Mouse (Mus musculus) stomach, embryonic 14.5 days (tissue): Measurements from ENCODE around the gene Slc8b1. TPM values are rescaled to one million over a fixed set of nuclear protein-coding genes. Genes with fewer than 3 reads are reported as not detected.
A peak's percentile ranks its signal among the peaks of the same experiment; 100 is the strongest.
"Not testable (repeated sequence)": the region's sequence is repeated elsewhere in the genome, so short reads cannot be mapped to it uniquely, and the experiment has no call there.

ENCODE experiments used
- ATAC-seq: fragments of 200-750 bp; cut with Nextera tagmentation; 2 replicates; pipeline ENCODE4 v1.8.0; 2017; ENCODE audit warnings: low read depth, moderate TSS enrichment; ENCODE audit not compliant: insufficient number of reproducible peaks, insufficient read depth, low FRiP score
- H3K27ac ChIP-seq: fragments of 300-500 bp; sonication (generic); 2 replicates; pipeline ENCODE4 v1.5.1; 2014; ENCODE audit warnings: mild to moderate bottlenecking, low read length, moderate library complexity, mixed read lengths
- H3K27me3 ChIP-seq: fragments of 300-500 bp; sonication (generic); 2 replicates; pipeline ENCODE4 v1.6.1; 2014; ENCODE audit warnings: low read length, control low read depth, mixed read lengths; ENCODE audit not compliant: control insufficient read depth, insufficient read depth
- H3K36me3 ChIP-seq: fragments of 300-500 bp; sonication (generic); 2 replicates; pipeline ENCODE4 v1.6.1; 2014; ENCODE audit warnings: mild to moderate bottlenecking, control low read depth, low read length, moderate library complexity, mixed read lengths; ENCODE audit not compliant: control insufficient read depth, insufficient read depth
- H3K4me1 ChIP-seq: fragments of 300-500 bp; sonication (generic); 2 replicates; pipeline ENCODE4 v1.6.1; 2014; ENCODE audit warnings: low read length, control low read depth, mixed read lengths; ENCODE audit not compliant: control insufficient read depth, insufficient read depth
- H3K4me2 ChIP-seq: fragments of 300-500 bp; sonication (generic); replicated peaks from 2 replicates; pipeline ENCODE4 v1.6.1; 2014; ENCODE audit warnings: low read depth, low read length, control low read depth
- H3K4me3 ChIP-seq: fragments of 300-500 bp; sonication (generic); 2 replicates; pipeline ENCODE4 v1.5.1; 2014; ENCODE audit warnings: low read depth, low read length, control low read depth
- H3K9ac ChIP-seq: fragments of 300-500 bp; sonication (generic); replicated peaks from 2 replicates; pipeline ENCODE4 v1.6.1; 2014; ENCODE audit warnings: low read depth, mild to moderate bottlenecking, control low read depth, low read length, moderate library complexity, mixed read lengths
- H3K9me3 ChIP-seq: fragments of 300-500 bp; sonication (generic); 2 replicates; pipeline ENCODE4 v1.6.1; 2016; ENCODE audit warnings: low read depth, low read length, control low read depth; ENCODE audit not compliant: control insufficient read depth
- WGBS: fragments of 180-500 bp; shearing (Covaris S2); extraction: QIAGEN DNeasy Blood & Tissue Kit; methylation state at CpG from one replicate; pipeline ENCODE4 v1.1.7; 2014; 5-methylcytosine and 5-hydroxymethylcytosine counted together
- polyA plus RNA-seq: library from polyadenylated mRNA; unstranded; fragments of >200 nt; fragmentation: Nextera tagmentation; extraction: Ambion mirVana; gene quantifications from 2 replicates; pipeline ENCODE4 v1.2.1, GENCODE M21; 2014

The Slc8b1 gene
- polyA plus RNA-seq, 1 experiment from 2014 or later: 5.4 TPM

DNA sequence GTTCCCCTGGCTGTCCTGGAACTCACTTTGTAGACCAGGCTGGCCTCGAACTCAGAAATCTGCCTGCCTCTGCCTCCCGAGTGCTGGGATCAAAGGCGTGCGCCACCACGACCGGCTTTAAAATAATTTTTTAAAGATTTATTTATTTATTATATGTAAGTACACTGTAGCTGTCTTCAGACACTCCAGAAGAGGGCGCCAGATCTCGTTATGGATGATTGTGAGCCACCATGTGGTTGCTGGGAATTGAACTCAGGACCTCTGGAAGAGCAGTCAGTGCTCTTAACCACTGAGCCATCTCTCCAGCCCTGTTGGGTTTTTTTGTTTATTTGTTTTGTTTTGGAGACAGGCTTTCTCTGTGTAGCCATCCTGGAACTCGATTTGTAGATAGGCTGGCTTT is 10.4 kb upstream of the Slc8b1 start:
- H3K9ac ChIP-seq, H3K27me3 ChIP-seq, H3K4me1 ChIP-seq, H3K4me3 ChIP-seq, ATAC-seq, H3K36me3 ChIP-seq, H3K27ac ChIP-seq, H3K4me2 ChIP-seq, H3K9me3 ChIP-seq: not testable (repeated sequence)
- 87% methylated on average over 9 of the region's 9 CpGs for WGBS

DNA sequence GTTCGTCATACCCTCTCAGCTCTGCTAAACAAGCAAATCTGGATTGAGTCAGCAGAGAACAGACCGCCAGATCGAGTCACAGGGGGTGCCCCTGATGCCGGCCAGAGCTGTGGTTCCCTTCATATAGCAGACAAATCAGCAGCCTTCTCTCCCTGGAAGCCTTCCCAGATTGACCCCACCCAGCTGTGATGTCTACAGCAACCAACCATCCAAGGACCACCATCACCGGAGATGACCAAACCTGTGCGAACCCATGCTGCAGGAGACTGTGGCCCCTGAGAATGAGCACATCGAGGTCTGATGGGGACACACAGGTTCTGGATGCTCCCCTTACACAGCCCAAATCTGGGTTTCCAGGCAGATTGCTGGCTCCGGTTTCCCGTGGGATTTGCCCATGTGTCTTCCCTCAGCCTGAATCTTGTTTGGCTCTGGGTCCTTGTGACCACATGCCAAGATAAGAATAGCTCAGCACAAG is 8.8 kb upstream of the Slc8b1 start:
- H3K27ac ChIP-seq: no peak overlapping the region
- H3K27me3 ChIP-seq: no peaks in the 10 kb centered on the region
- H3K4me1 ChIP-seq: peaks cover 6% of the 10 kb centered on the region
- no peaks in the 10 kb centered on the region for H3K36me3 ChIP-seq
- ATAC-seq: no peak
- 58% methylated on average over 9 of the region's 9 CpGs for WGBS
- H3K9ac ChIP-seq: peak overlapping the region; percentile 85; the same call in 1 of the 2 replicates
- no peaks in the 10 kb centered on the region for H3K9me3 ChIP-seq
- peak overlapping the region; percentile 89 for H3K4me3 ChIP-seq
- peak overlapping the region; percentile 93 for H3K4me2 ChIP-seq

DNA sequence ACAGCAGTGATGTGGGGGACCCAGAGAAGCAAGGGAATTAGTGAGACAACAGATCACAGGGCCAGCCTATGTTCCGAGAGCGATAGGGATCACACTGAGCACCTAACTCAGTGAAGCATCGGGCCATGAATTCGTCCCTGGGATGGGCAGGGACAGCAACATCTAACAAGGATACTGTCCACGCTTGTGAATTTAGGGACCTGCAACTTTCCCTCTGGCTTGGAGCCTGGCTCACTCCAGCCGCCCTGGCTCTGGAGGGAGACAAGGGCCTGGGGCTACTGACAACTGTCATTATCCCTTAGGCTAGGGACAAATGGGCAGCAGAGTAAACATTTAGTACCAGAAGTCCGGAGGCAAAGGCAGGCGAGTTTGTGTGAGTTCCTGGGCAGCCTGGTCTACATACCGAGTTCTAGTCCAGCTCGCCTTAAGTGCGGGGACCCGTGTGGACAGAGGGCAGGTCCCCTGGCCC is 8.3 kb upstream of the Slc8b1 start:
- no peaks in the 10 kb centered on the region for H3K9me3 ChIP-seq
- H3K4me1 ChIP-seq: peaks cover 6% of the 10 kb centered on the region
- H3K4me2 ChIP-seq: peak overlapping the region; percentile 93
- peak overlapping the region; percentile 85 for H3K9ac ChIP-seq
- peak overlapping the region; percentile 89 for H3K4me3 ChIP-seq
- no peaks in the 10 kb centered on the region for H3K36me3 ChIP-seq
- WGBS: 4% methylated on average over 12 of the region's 12 CpGs
- H3K27me3 ChIP-seq: no peaks in the 10 kb centered on the region
- no peak for ATAC-seq
- H3K27ac ChIP-seq: no peak overlapping the region

DNA sequence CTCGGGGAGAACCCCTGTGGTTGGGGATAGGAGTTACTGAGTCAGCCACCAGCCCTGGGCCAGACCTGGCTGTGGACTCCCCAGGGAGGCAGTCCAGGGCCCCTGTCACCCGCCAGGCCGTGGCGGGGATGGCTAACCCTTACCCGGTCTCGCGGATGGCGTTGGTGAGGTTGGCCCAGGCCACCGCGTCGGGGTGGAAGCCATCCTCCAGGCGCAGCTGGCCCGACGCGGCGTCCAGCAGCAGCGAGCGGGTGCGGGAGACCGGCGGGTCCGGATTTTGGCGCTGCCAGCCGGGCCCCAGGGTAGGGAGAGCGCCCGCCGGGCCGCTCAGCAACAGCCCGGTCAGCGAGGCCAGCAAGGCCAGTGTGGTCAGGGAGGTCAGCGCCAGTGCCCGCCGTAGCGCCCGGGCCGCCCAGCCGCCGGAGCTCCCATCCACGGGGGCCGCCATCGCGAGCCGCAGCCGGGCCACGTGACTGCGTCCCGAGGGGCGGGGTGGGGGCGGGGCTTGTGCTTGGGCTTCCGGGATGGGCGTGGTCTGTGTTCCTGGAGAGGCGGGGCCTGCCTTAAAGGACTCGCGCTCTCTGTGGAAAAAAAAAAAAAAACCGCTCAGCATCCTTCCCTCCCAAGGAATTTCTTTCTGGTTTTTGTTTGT is 7.7 kb upstream of the Slc8b1 start, which contains the start of gene Plbd2:
Plbd2 (minus strand) TSS at position 482 of the 652 bp plus-strand sequence.
- no peaks in the 10 kb centered on the region for H3K36me3 ChIP-seq
- peaks cover 6% of the 10 kb centered on the region for H3K4me1 ChIP-seq
- no peaks in the 10 kb centered on the region for H3K9me3 ChIP-seq
- peak within 1 kb of the TSS; percentile 89 for H3K4me3 ChIP-seq
- ATAC-seq: peak; percentile 56; the same call in 1 of the 2 replicates
- H3K27me3 ChIP-seq: no peaks in the 10 kb centered on the region
- no peak within 1 kb of the TSS for H3K27ac ChIP-seq
- H3K4me2 ChIP-seq: peak within 1 kb of the TSS; percentile 93
- peak within 1 kb of the TSS; percentile 85 for H3K9ac ChIP-seq
- WGBS: 1% methylated on average over 52 of the region's 55 CpGs

DNA sequence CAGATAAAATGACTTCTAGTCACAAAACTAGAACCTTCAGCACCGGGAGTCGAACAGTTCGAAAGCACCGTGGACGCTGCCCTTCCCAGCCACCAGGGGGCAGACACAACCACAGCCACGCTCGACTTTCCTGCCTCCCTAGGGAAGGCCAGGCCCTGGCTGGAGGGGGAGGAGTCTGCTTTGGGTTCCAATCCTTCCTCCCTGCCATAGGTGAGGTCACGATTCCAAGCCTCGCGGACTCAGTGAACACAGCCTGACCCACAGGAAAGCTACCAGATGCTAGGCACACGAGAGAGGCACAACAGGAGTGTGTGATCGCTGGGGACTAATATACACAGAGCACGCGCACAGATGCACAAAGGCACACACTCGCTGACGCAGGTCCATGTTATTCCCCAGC is 5.6 kb upstream of the Slc8b1 start:
- ATAC-seq: 0 out of 2 replicates have a peak, but pooled peaks have one; percentile 21
- Histone ChIP-seq H3K4me3 (no peak overlapping the region), H3K27me3 (no peaks in the 10 kb centered on the region), H3K27ac (no peak overlapping the region), H3K4me2 (no peak overlapping the region), H3K9me3 (no peaks in the 10 kb centered on the region), H3K4me1 (peaks cover 6% of the 10 kb centered on the region), H3K36me3 (no peaks in the 10 kb centered on the region), H3K9ac (no peak overlapping the region)
- WGBS: 27% methylated on average over 16 of the region's 16 CpGs

DNA sequence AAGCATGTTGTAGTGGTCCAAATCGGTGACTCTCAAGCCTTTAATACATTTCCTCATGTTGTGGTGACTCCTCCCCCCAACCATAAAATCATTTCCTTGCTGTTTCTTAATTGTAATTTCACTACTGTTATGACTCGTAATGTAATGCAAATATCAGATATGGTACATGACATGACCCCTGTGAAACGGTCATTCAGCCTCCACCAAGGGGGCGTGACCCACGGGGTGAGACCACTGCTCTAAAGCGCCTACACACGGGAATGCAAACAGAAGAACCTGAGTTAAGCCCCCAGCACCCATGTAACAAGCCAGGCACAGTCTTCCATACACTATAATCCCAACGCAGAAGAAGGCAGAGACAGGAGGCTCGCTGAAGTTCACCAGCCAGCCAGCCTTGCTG is 5.2 kb upstream of the Slc8b1 start:
- no peaks in the 10 kb centered on the region for H3K36me3 ChIP-seq
- no peaks in the 10 kb centered on the region for H3K27me3 ChIP-seq
- H3K9ac ChIP-seq: no peak overlapping the region
- peaks cover 6% of the 10 kb centered on the region for H3K4me1 ChIP-seq
- no peak overlapping the region for H3K4me3 ChIP-seq
- H3K27ac ChIP-seq: no peak overlapping the region
- no peak for ATAC-seq
- no peaks in the 10 kb centered on the region for H3K9me3 ChIP-seq
- H3K4me2 ChIP-seq: no peak overlapping the region
- 66% methylated on average over 9 of the region's 9 CpGs for WGBS

DNA sequence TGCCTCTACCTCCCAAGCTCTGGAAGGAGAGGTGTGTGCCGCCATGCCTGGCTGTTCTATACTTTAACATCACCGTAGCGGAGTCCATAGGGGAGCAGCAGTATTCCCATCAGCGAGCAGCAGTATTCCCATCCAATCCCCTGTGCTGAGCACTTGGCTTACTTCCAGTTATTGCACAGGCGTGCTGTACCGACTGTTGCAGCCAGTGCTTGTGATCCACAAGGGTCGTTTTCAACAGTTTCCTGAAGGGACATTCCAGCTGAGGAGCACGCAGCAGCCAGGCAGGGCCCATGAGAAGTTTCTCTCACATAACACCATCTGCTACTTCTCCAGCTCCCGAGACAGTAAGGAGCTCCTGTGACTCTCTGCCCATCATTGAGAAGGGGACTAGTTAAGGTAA is 4.5 kb upstream of the Slc8b1 start:
- H3K9ac ChIP-seq: no peak overlapping the region
- H3K27me3 ChIP-seq: no peaks in the 10 kb centered on the region
- WGBS: 54% methylated on average over 9 of the region's 9 CpGs
- H3K4me3 ChIP-seq: no peak overlapping the region
- H3K4me1 ChIP-seq: peaks cover 6% of the 10 kb centered on the region
- ATAC-seq: no peak
- H3K27ac ChIP-seq: no peak overlapping the region
- no peaks in the 10 kb centered on the region for H3K9me3 ChIP-seq
- H3K36me3 ChIP-seq: no peaks in the 10 kb centered on the region
- H3K4me2 ChIP-seq: no peak overlapping the region

DNA sequence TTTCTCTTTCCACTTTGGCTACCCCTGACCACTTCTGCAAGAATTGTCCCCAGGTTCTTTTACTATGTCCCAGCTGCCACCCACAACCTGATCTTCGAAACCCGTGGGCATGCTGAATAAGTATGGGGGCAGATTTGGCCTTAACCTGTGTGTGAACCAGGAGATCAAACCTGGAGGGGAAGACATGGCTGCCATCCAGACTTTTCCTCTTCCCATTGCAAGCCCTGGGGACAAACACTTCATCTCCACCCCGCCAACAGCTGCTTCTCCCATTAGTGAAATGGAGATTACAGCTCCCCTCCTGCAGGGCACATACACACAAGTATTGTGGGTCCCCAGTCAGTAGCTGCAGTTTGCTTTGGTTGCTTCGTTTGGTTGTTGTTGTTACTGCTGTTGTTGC is 3.7 kb upstream of the Slc8b1 start:
- H3K4me2 ChIP-seq: no peak overlapping the region
- no peak overlapping the region for H3K9ac ChIP-seq
- 60% methylated on average over 4 of the region's 4 CpGs for WGBS
- no peak for ATAC-seq
- peaks cover 11% of the 10 kb centered on the region for H3K4me1 ChIP-seq
- H3K27me3 ChIP-seq: no peaks in the 10 kb centered on the region
- no peaks in the 10 kb centered on the region for H3K9me3 ChIP-seq
- H3K36me3 ChIP-seq: no peaks in the 10 kb centered on the region
- no peak overlapping the region for H3K27ac ChIP-seq
- H3K4me3 ChIP-seq: no peak overlapping the region
